Mouse (Mus musculus) heart, adult 11 months (tissue): ENCODE results near the gene Fam171b.

Experiments
- DNase-seq: peaks from one replicate; pipeline ENCODE4 v3.0.0; 2022

Fam171b gene

GRCm38 (mm10) chr2:83812483-83813272 lies at the start of gene Fam171b:
Gene Fam171b (plus strand): TSS chr2:83812636.
- peak; percentile 98 for DNase-seq

DNA sequence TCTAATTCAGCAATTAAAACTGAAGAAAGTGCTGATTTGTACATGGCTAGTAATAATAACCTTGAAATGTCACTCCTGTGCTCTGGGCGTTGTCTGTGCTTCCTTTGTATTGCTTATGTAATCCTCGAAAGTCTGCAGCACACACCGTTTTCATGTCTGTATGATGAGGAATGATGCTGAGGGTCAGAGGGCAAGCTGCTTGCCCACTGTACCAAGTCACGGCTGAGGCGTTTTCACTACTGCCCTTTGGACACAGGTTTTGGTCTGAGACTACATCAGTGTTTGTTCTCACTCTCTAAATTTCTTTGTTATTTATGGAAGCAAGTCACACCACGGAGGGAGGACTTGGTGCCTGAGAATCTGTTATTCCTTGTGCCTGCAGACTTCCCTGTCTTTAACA lies 46.4 kb upstream of the Fam171b start:
- no peak for DNase-seq

DNA sequence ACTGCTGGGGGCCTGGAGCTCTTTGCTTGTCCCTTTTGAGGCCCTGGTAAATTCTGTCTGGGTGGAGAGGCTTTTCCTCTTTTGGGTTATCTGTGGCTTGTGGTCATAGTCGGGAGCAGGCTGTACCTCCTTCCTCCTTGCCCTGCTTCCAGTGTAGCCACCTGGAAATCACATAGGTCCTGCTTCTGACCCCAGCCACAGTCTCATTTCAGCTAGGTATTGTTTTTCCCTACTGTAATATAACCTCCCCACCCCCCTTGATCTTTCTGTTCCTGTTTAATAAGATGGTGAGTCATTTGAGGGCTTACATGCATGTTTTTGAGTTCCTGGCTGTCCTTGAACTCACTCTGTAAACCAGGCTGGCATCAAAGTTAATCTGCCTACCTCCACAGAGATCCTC lies 45.6 kb upstream of the Fam171b start:
- peak; percentile 70 for DNase-seq

DNA sequence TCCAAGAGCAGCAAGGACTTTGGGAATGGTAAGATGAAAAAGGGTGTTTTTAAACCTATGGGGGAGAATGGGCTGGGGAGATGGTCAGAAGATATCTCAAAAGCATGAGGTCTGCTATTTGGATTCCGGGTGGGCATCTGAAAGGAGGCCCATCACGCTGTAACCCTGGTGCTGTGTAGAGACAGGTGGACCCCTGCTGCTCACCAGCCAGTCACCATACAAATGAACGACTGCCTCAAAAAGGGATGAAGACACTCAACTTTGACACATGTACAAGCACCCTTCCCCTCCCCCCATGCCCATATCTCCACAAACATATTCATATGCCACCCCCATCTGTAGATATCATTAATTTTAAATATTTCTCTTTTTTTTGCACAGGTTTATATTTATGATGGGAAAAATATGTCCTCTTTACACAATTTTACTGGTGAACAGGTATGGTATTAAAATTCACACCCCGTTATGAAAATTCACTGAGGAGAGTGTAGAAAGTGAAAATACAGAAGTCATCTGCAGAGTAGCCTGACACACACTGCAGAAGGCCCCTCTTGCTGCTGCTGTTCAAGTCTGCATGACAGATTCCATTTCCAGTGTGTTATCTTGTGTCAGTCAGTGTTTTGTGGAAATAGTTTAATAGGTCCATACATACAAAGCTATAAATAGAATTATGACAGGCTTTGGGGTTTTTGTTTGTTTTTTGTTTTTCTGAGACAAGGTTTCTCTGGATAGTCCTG lies 44.0 kb upstream of the Fam171b start:
- DNase-seq = peak; percentile 71

GRCm38 (mm10) chr2:83771155-83771812 lies 41.2 kb upstream of the Fam171b start:
- peak; percentile 92 for DNase-seq

GRCm38 (mm10) chr2:83791330-83792073 lies 20.9 kb upstream of the Fam171b start:
- peak; percentile 77 for DNase-seq

GRCm38 (mm10) chr2:83792102-83792501 lies 20.3 kb upstream of the Fam171b start:
- no peak for DNase-seq

GRCm38 (mm10) chr2:83795766-83796165 lies 16.7 kb upstream of the Fam171b start:
- no peak for DNase-seq

- DNase-seq = peak; percentile 35
These were observed 14.4 kb upstream of the Fam171b start for GRCm38 (mm10) chr2:83797902-83798497.

- DNase-seq = no peak
These were observed 947 bp downstream of the Fam171b start for GRCm38 (mm10) chr2:83813273-83813892.

- DNase-seq = no peak
These were observed 1.6 kb downstream of the Fam171b start for GRCm38 (mm10) chr2:83814009-83814408.

- no peak for DNase-seq
These were observed 3.7 kb downstream of the Fam171b start for GRCm38 (mm10) chr2:83816147-83816546.

GRCm38 (mm10) chr2:83825161-83825560 lies 12.7 kb downstream of the Fam171b start:
- DNase-seq = no peak

GRCm38 (mm10) chr2:83828895-83829539 lies 16.6 kb downstream of the Fam171b start:
- DNase-seq = no peak

DNA sequence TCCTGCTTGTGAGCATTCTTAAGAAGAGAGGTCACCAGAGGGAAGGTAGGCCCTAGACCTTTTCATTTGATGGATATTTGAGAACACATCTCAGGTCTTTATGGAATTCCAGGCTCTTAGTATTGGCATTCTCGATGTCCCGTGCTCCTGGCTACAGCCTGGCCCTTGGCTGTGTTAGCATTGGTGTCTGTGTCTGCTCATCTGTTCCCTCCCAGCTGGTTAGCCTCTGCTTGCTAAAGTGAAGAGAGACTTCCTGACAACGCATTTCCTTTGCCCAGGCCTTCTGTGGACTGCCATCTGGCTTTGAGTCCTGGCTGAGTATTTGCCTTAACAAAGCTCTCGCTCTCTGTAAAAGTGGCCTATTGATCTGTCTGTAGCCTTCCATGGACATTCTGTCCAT lies 20.5 kb downstream of the Fam171b start:
- peak; percentile 83 for DNase-seq

GRCm38 (mm10) chr2:83835313-83836070 lies 23.1 kb downstream of the Fam171b start:
- DNase-seq = no peak

DNA sequence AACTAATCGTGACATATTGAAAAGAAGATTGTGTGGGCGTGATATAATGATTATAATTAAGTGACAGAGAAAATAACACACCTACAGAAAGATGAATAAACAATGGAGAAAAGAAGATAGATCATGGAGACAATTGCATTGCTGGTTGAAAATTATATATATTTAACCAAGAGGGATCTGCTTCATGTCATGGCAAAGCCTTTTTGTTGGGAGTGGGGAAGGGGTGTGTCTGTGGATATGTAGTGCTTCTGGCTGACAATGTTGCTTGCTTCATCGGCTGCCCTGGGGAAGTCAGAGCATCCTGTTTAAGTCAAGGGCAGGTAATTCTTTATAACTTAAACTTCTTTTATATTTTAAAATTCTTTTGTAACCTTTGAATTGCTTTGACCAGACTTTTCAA lies 36.1 kb downstream of the Fam171b start:
- DNase-seq = no peak

DNA sequence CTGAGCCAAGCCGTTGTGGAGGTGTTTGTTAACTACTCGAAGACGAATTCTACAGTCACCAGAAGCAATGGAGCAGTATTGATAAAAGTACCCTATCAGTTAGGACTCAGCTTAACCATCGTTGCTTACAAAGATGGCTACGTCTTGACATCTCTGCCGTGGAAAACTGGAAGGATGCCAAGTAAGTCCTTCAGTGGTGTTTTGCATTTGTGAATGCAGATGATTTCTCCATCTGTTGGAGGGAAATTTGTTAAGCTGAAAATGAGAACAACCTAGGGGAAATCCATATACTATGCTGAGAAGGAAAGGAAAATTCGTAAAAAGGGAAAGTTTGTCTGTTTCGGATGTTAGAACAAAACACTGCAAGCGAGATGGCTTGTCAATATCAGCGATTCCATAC lies 41.0 kb downstream of the Fam171b start:
- no peak for DNase-seq

- no peak for DNase-seq
These were observed 43.8 kb downstream of the Fam171b start for GRCm38 (mm10) chr2:83856236-83856635.

GRCm38 (mm10) chr2:83883850-83884420 lies 71.5 kb downstream of the Fam171b start:
- DNase-seq = no peak
